Mouse (Mus musculus) hindlimb bud, embryonic 11.5 days (tissue): ENCODE results near the gene Adora2b.
"Not testable (repeated sequence)": the region's sequence is repeated elsewhere in the genome, so short reads cannot be mapped to it uniquely, and the experiment has no call there.

Experiments
- DNase-seq: peaks from one replicate; pipeline ENCODE4 v3.0.0-alpha.2; 2012; ENCODE audit warnings: low read depth, low spot score; ENCODE audit errors: extremely low spot score

Gene Adora2b

GRCm38 (mm10) chr11:62263599-62263998 lies 14.8 kb downstream of the Adora2b start:
- no peak for DNase-seq

- DNase-seq = no peak
Observed at GRCm38 (mm10) chr11:62264018-62264417, 15.2 kb downstream of the Adora2b start.

GRCm38 (mm10) chr11:62265642-62266041 lies 16.9 kb downstream of the Adora2b start:
- no peak for DNase-seq

- DNase-seq = no peak
Observed at GRCm38 (mm10) chr11:62266466-62267214, 17.9 kb downstream of the Adora2b start.

- DNase-seq = no peak
Observed at GRCm38 (mm10) chr11:62268381-62268780, 19.6 kb downstream of the Adora2b start.

- DNase-seq = no peak
Observed at GRCm38 (mm10) chr11:62269097-62269496, 20.3 kb downstream of the Adora2b start.

- no peak for DNase-seq
Observed at GRCm38 (mm10) chr11:62270851-62271250, 22.1 kb downstream of the Adora2b start.

GRCm38 (mm10) chr11:62277086-62277485 lies 28.3 kb downstream of the Adora2b start:
- no peak for DNase-seq

- DNase-seq = peak; percentile 67
Observed at GRCm38 (mm10) chr11:62278027-62278426, 29.2 kb downstream of the Adora2b start.

- DNase-seq = peak; percentile 85
Observed at GRCm38 (mm10) chr11:62280675-62281600, 32.2 kb downstream of the Adora2b start, which contains the start of the genes Zswim7 and Ttc19. Gene Zswim7, minus strand, starts transcription at chr11:62281375. Gene Ttc19, plus strand, starts transcription at chr11:62281473.

- no peak for DNase-seq
Observed at GRCm38 (mm10) chr11:62281601-62281997, 32.8 kb downstream of the Adora2b start.

- not testable (repeated sequence) for DNase-seq
Observed at GRCm38 (mm10) chr11:62284020-62284419, 35.2 kb downstream of the Adora2b start.

GRCm38 (mm10) chr11:62285020-62285419 lies 36.2 kb downstream of the Adora2b start:
- DNase-seq = no peak

- no peak for DNase-seq
Observed at GRCm38 (mm10) chr11:62287700-62288099, 38.9 kb downstream of the Adora2b start.

GRCm38 (mm10) chr11:62294121-62294520 lies 45.3 kb downstream of the Adora2b start:
- DNase-seq = no peak

GRCm38 (mm10) chr11:62298883-62299282 lies 50.1 kb downstream of the Adora2b start:
- DNase-seq = no peak

- DNase-seq = no peak
Observed at GRCm38 (mm10) chr11:62305866-62306265, 57.1 kb downstream of the Adora2b start.

- no peak for DNase-seq
Observed at GRCm38 (mm10) chr11:62309296-62309695, 60.5 kb downstream of the Adora2b start.

- DNase-seq = no peak
Observed at GRCm38 (mm10) chr11:62314984-62315383, 66.2 kb downstream of the Adora2b start.
